Mouse (Mus musculus) embryonic fibroblast, embryonic 13.5 days (primary cell): ENCODE measurements around the gene Pde4d. TPM values are rescaled to one million over a fixed set of nuclear protein-coding genes. Genes with fewer than 3 reads are reported as not detected.

Experiments used
- H3K27ac ChIP-seq: 2 replicates; pipeline ENCODE4 v1.5.1; 2012; ENCODE audit warnings: low read length, control low read depth, inconsistent platforms; ENCODE audit not compliant: insufficient read depth
- H3K4me1 ChIP-seq: 2 replicates; pipeline ENCODE4 v1.6.1; 2011; ENCODE audit warnings: low read length; ENCODE audit not compliant: control insufficient read depth, insufficient read depth
- H3K4me3 ChIP-seq: 2 replicates; pipeline ENCODE4 v1.5.1; 2011; ENCODE audit warnings: mild to moderate bottlenecking, control low read depth, low read length; ENCODE audit not compliant: insufficient read depth
- CTCF ChIP-seq: IDR thresholded peaks from 2 replicates; pipeline ENCODE4 v1.5.1; 2011; ENCODE audit warnings: mild to moderate bottlenecking, control low read depth, low read length, moderate library complexity, borderline replicate concordance; ENCODE audit not compliant: insufficient read depth
- POLR2A ChIP-seq: IDR thresholded peaks from 2 replicates; pipeline ENCODE4 v1.6.1; 2011; ENCODE audit warnings: low read depth, mild to moderate bottlenecking, control low read depth, low read length, moderate library complexity
- polyA plus RNA-seq: library from polyadenylated mRNA; stranded (reverse); fragments of >200 nt; gene quantifications from 2 replicates; pipeline ENCODE4 v1.2.4, GENCODE M21; 2011; ENCODE audit warnings: low read depth; ENCODE audit not compliant: missing spikeins, insufficient read length

Pde4d gene
- polyA plus RNA-seq, 1 experiment = 26.9 TPM

- Histone ChIP-seq H3K27ac (no peak overlapping the region), H3K4me1 (peaks cover 9% of the 10 kb centered on the region), H3K4me3 (no peak overlapping the region)
- TF ChIP-seq POLR2A (no peak), CTCF (no peak)
Measured at GRCm38 (mm10) chr13:109628606-109629005, 1178.9 kb downstream of the Pde4d start.

- TF ChIP-seq CTCF (no peak), POLR2A (no peak)
- Histone ChIP-seq H3K4me3 (no peak overlapping the region), H3K4me1 (peaks cover 9% of the 10 kb centered on the region)
Measured at GRCm38 (mm10) chr13:109629216-109629615, 1179.5 kb downstream of the Pde4d start.

GRCm38 (mm10) chr13:109631399-109632026 is 1181.8 kb downstream of the Pde4d start:
- Histone ChIP-seq H3K4me3 (no peak overlapping the region), H3K27ac (no peak overlapping the region), H3K4me1 (peaks cover 9% of the 10 kb centered on the region)
- no peak for TF ChIP-seq CTCF

More at GRCm38 (mm10) chr13:109629216-109629615, 1179.5 kb downstream of the Pde4d start:
- no peak overlapping the region for H3K27ac ChIP-seq

- Histone ChIP-seq H3K4me1 (peaks cover 9% of the 10 kb centered on the region), H3K4me3 (no peak overlapping the region), H3K27ac (no peak overlapping the region)
- TF ChIP-seq POLR2A (no peak), CTCF (no peak)
Measured at GRCm38 (mm10) chr13:109632387-109633036, 1182.8 kb downstream of the Pde4d start.

- Histone ChIP-seq H3K4me3 (no peak overlapping the region), H3K4me1 (peaks cover 9% of the 10 kb centered on the region), H3K27ac (no peak overlapping the region)
- no peak for TF ChIP-seq CTCF
- TF ChIP-seq POLR2A = no peak
Measured at GRCm38 (mm10) chr13:109633037-109633418, 1183.3 kb downstream of the Pde4d start.

- TF ChIP-seq CTCF (no peak), POLR2A (no peak)
- Histone ChIP-seq H3K27ac (no peak overlapping the region), H3K4me3 (no peak overlapping the region), H3K4me1 (peaks cover 9% of the 10 kb centered on the region)
Measured at GRCm38 (mm10) chr13:109635901-109636520, 1186.3 kb downstream of the Pde4d start.

GRCm38 (mm10) chr13:109638273-109638672 is 1188.5 kb downstream of the Pde4d start:
- H3K27ac ChIP-seq = no peak overlapping the region
- TF ChIP-seq CTCF (no peak), POLR2A (no peak)
- H3K4me1 ChIP-seq = peaks cover 1% of the 10 kb centered on the region; the same call in 1 of the 2 replicates
- H3K4me3 ChIP-seq = no peak overlapping the region

GRCm38 (mm10) chr13:109639286-109639685 is 1189.5 kb downstream of the Pde4d start:
- no peak for TF ChIP-seq POLR2A
- no peak for TF ChIP-seq CTCF
- H3K4me3 ChIP-seq = no peak overlapping the region
- no peak overlapping the region for H3K27ac ChIP-seq
- peaks cover 3% of the 10 kb centered on the region; the same call in 1 of the 2 replicates for H3K4me1 ChIP-seq

- Histone ChIP-seq H3K27ac (no peak overlapping the region), H3K4me1 (peaks cover 3% of the 10 kb centered on the region), H3K4me3 (no peak overlapping the region)
- TF ChIP-seq CTCF (no peak), POLR2A (no peak)
Measured at GRCm38 (mm10) chr13:109641562-109641961, 1191.8 kb downstream of the Pde4d start.

- Histone ChIP-seq H3K27ac (no peak overlapping the region), H3K4me1 (peaks cover 7% of the 10 kb centered on the region), H3K4me3 (no peak overlapping the region)
- no peak for TF ChIP-seq CTCF
- no peak for TF ChIP-seq POLR2A
Measured at GRCm38 (mm10) chr13:109643419-109643818, 1193.7 kb downstream of the Pde4d start.
